Mouse (Mus musculus): Measurements from ENCODE around the gene Ddr2. TPM values are rescaled to one million over a fixed set of nuclear protein-coding genes. Genes with fewer than 3 reads are reported as not detected.
"Not testable (repeated sequence)": the region's sequence is repeated elsewhere in the genome, so short reads cannot be mapped to it uniquely, and the experiment has no call there.

Gene Ddr2
- total RNA-seq, 1 experiment from 2014 or later, result not detected

GRCm38 (mm10) chr1:170005297-170005696, 105.3 kb downstream of the Ddr2 start:
- ATAC-seq (replicated peaks in 1 of 2; ENCODE audit: insufficient read depth in 1 of 2, low FRiP score in 2 of 2, low TSS enrichment in 1 of 2, low read depth in 1 of 2, poor library complexity in 2 of 2, severe bottlenecking in 2 of 2), result no peak

GRCm38 (mm10) chr1:169993901-169994300, 116.7 kb downstream of the Ddr2 start:
- not testable (repeated sequence) for ATAC-seq (replicated peaks in 1 of 2; ENCODE audit: insufficient read depth in 1 of 2, low FRiP score in 2 of 2, low TSS enrichment in 1 of 2, low read depth in 1 of 2, poor library complexity in 2 of 2, severe bottlenecking in 2 of 2)

- ATAC-seq (replicated peaks in 1 of 2; ENCODE audit: insufficient read depth in 1 of 2, low FRiP score in 2 of 2, low TSS enrichment in 1 of 2, low read depth in 1 of 2, poor library complexity in 2 of 2, severe bottlenecking in 2 of 2), result no peak
Measured at GRCm38 (mm10) chr1:169986166-169986565, 124.4 kb downstream of the Ddr2 start.

GRCm38 (mm10) chr1:169977621-169978020, 132.9 kb downstream of the Ddr2 start:
- no peak for ATAC-seq (replicated peaks in 1 of 2; ENCODE audit: insufficient read depth in 1 of 2, low FRiP score in 2 of 2, low TSS enrichment in 1 of 2, low read depth in 1 of 2, poor library complexity in 2 of 2, severe bottlenecking in 2 of 2)

GRCm38 (mm10) chr1:169971998-169972397, 138.6 kb downstream of the Ddr2 start:
- ATAC-seq (replicated peaks in 1 of 2; ENCODE audit: insufficient read depth in 1 of 2, low FRiP score in 2 of 2, low TSS enrichment in 1 of 2, low read depth in 1 of 2, poor library complexity in 2 of 2, severe bottlenecking in 2 of 2), result no peak

GRCm38 (mm10) chr1:169970936-169971335, 139.6 kb downstream of the Ddr2 start:
- no peak for ATAC-seq (replicated peaks in 1 of 2; ENCODE audit: insufficient read depth in 1 of 2, low FRiP score in 2 of 2, low TSS enrichment in 1 of 2, low read depth in 1 of 2, poor library complexity in 2 of 2, severe bottlenecking in 2 of 2)

- peak; percentile 13 to 22; a peak in 2 of 4 replicates for ATAC-seq (replicated peaks in 1 of 2; ENCODE audit: insufficient read depth in 1 of 2, low FRiP score in 2 of 2, low TSS enrichment in 1 of 2, low read depth in 1 of 2, poor library complexity in 2 of 2, severe bottlenecking in 2 of 2)
Measured at GRCm38 (mm10) chr1:169969516-169969886, 141.1 kb downstream of the Ddr2 start.

- ATAC-seq (replicated peaks in 1 of 2; ENCODE audit: insufficient read depth in 1 of 2, low FRiP score in 2 of 2, low TSS enrichment in 1 of 2, low read depth in 1 of 2, poor library complexity in 2 of 2, severe bottlenecking in 2 of 2), result peak; percentile 99 to 100
Measured at GRCm38 (mm10) chr1:169968792-169969515, 141.6 kb downstream of the Ddr2 start, which contains the start of gene Hsd17b7. TSS of gene Hsd17b7 (minus strand) at chr1:169969241.

- ATAC-seq (replicated peaks in 1 of 2; ENCODE audit: insufficient read depth in 1 of 2, low FRiP score in 2 of 2, low TSS enrichment in 1 of 2, low read depth in 1 of 2, poor library complexity in 2 of 2, severe bottlenecking in 2 of 2), result no peak
Measured at GRCm38 (mm10) chr1:169953106-169953505, 157.5 kb downstream of the Ddr2 start.

GRCm38 (mm10) chr1:169952636-169953035, 157.9 kb downstream of the Ddr2 start:
- no peak for ATAC-seq (replicated peaks in 1 of 2; ENCODE audit: insufficient read depth in 1 of 2, low FRiP score in 2 of 2, low TSS enrichment in 1 of 2, low read depth in 1 of 2, poor library complexity in 2 of 2, severe bottlenecking in 2 of 2)

GRCm38 (mm10) chr1:169951561-169951960, 159.0 kb downstream of the Ddr2 start:
- no peak for ATAC-seq (replicated peaks in 1 of 2; ENCODE audit: insufficient read depth in 1 of 2, low FRiP score in 2 of 2, low TSS enrichment in 1 of 2, low read depth in 1 of 2, poor library complexity in 2 of 2, severe bottlenecking in 2 of 2)

GRCm38 (mm10) chr1:169950651-169951050, 159.9 kb downstream of the Ddr2 start:
- no peak for ATAC-seq (replicated peaks in 1 of 2; ENCODE audit: insufficient read depth in 1 of 2, low FRiP score in 2 of 2, low TSS enrichment in 1 of 2, low read depth in 1 of 2, poor library complexity in 2 of 2, severe bottlenecking in 2 of 2)

GRCm38 (mm10) chr1:169949981-169950380, 160.6 kb downstream of the Ddr2 start:
- no peak for ATAC-seq (replicated peaks in 1 of 2; ENCODE audit: insufficient read depth in 1 of 2, low FRiP score in 2 of 2, low TSS enrichment in 1 of 2, low read depth in 1 of 2, poor library complexity in 2 of 2, severe bottlenecking in 2 of 2)

- no peak for ATAC-seq (replicated peaks in 1 of 2; ENCODE audit: insufficient read depth in 1 of 2, low FRiP score in 2 of 2, low TSS enrichment in 1 of 2, low read depth in 1 of 2, poor library complexity in 2 of 2, severe bottlenecking in 2 of 2)
Measured at GRCm38 (mm10) chr1:169948866-169949265, 161.7 kb downstream of the Ddr2 start.

- ATAC-seq (replicated peaks in 1 of 2; ENCODE audit: insufficient read depth in 1 of 2, low FRiP score in 2 of 2, low TSS enrichment in 1 of 2, low read depth in 1 of 2, poor library complexity in 2 of 2, severe bottlenecking in 2 of 2), result no peak
Measured at GRCm38 (mm10) chr1:169948280-169948679, 162.3 kb downstream of the Ddr2 start.

- no peak for ATAC-seq (replicated peaks in 1 of 2; ENCODE audit: insufficient read depth in 1 of 2, low FRiP score in 2 of 2, low TSS enrichment in 1 of 2, low read depth in 1 of 2, poor library complexity in 2 of 2, severe bottlenecking in 2 of 2)
Measured at GRCm38 (mm10) chr1:169947654-169948053, 162.9 kb downstream of the Ddr2 start.

GRCm38 (mm10) chr1:169946004-169946403, 164.6 kb downstream of the Ddr2 start:
- no peak for ATAC-seq (replicated peaks in 1 of 2; ENCODE audit: insufficient read depth in 1 of 2, low FRiP score in 2 of 2, low TSS enrichment in 1 of 2, low read depth in 1 of 2, poor library complexity in 2 of 2, severe bottlenecking in 2 of 2)

- peak; percentile 12 to 60; a peak in 1 of 4 replicates for ATAC-seq (replicated peaks in 1 of 2; ENCODE audit: insufficient read depth in 1 of 2, low FRiP score in 2 of 2, low TSS enrichment in 1 of 2, low read depth in 1 of 2, poor library complexity in 2 of 2, severe bottlenecking in 2 of 2)
Measured at GRCm38 (mm10) chr1:169939345-169939744, 171.2 kb downstream of the Ddr2 start.
